Mouse (Mus musculus) limb, embryonic 14.5 days (tissue): ENCODE results near the gene Sorcs3. TPM values are rescaled to one million over a fixed set of nuclear protein-coding genes. Genes with fewer than 3 reads are reported as not detected.

Experiments
- ATAC-seq: fragments of 200-750 bp; cut with Nextera tagmentation; 2 replicates; pipeline ENCODE4 v1.8.0; 2017; ENCODE audit warnings: low read depth, moderate number of reproducible peaks, moderate TSS enrichment; ENCODE audit not compliant: low FRiP score
- DNase-seq: peaks from one replicate; pipeline ENCODE4 v3.0.0-alpha.2; 2015; ENCODE audit warnings: low spot score
- H3K27ac ChIP-seq: fragments of 300-500 bp; sonication (generic); replicated peaks from 2 replicates; pipeline ENCODE4 v1.5.1; 2014; ENCODE audit warnings: low read depth, mild to moderate bottlenecking, low read length, moderate library complexity, mixed read lengths
- H3K27me3 ChIP-seq: fragments of 300-500 bp; sonication (generic); 2 replicates; pipeline ENCODE4 v1.6.1; 2014; ENCODE audit warnings: low read length, mixed read lengths; ENCODE audit not compliant: control insufficient read depth, insufficient read depth
- H3K36me3 ChIP-seq: fragments of 300-500 bp; sonication (generic); 2 replicates; pipeline ENCODE4 v1.6.1; 2014; ENCODE audit warnings: mild to moderate bottlenecking, low read length, moderate library complexity, mixed read lengths; ENCODE audit not compliant: control insufficient read depth, insufficient read depth
- H3K4me1 ChIP-seq: fragments of 300-500 bp; sonication (generic); 2 replicates; pipeline ENCODE4 v1.6.1; 2014; ENCODE audit warnings: antibody characterized with exemption, low read length, mixed read lengths; ENCODE audit not compliant: control insufficient read depth, insufficient read depth
- H3K4me2 ChIP-seq: fragments of 300-500 bp; sonication (generic); replicated peaks from 2 replicates; pipeline ENCODE4 v1.6.1; 2014; ENCODE audit warnings: low read depth, mild to moderate bottlenecking, low read length, moderate library complexity; ENCODE audit not compliant: severe bottlenecking
- H3K4me3 ChIP-seq: fragments of 300-500 bp; sonication (generic); replicated peaks from 2 replicates; pipeline ENCODE4 v1.5.1; 2014; ENCODE audit warnings: low read length
- H3K9ac ChIP-seq: fragments of 300-500 bp; sonication (generic); 2 replicates; pipeline ENCODE4 v1.6.1; 2014; ENCODE audit warnings: mild to moderate bottlenecking, low read depth, low read length, moderate library complexity; ENCODE audit not compliant: severe bottlenecking
- H3K9me3 ChIP-seq: fragments of 300-500 bp; sonication (generic); 2 replicates; pipeline ENCODE4 v1.6.1; 2016; ENCODE audit warnings: low read length; ENCODE audit not compliant: control insufficient read depth
- POLR2A ChIP-seq: fragments of 200-500 bp; IDR thresholded peaks from 2 replicates; pipeline ENCODE4 v1.8.0; 2012; ENCODE audit warnings: inconsistent platforms, mild to moderate bottlenecking, moderate library complexity, borderline replicate concordance; ENCODE audit not compliant: insufficient read depth, insufficient read length; ENCODE audit errors: extremely low read depth
- WGBS: fragments of 180-500 bp; shearing (Covaris S2); extraction: QIAGEN DNeasy Blood & Tissue Kit; methylation state at CpG from one replicate; pipeline ENCODE4 v1.1.7; 2014; 5-methylcytosine and 5-hydroxymethylcytosine counted together
- polyA plus RNA-seq, 2 experiments: library from polyadenylated mRNA; depleted of rRNA in 1 of 2; stranded (reverse) in 1 of 2; unstranded in 1 of 2; fragments of >200 nt; fragmentation: Nextera tagmentation in 1 of 2; extraction: Ambion mirVana in 1 of 2; gene quantifications; 2 replicates each; pipeline versions ENCODE4 v1.2.1 to v1.2.3; 2012 to 2014

Gene Sorcs3
- polyA plus RNA-seq, 2 experiments: 3.0 to 3.1 TPM

DNA sequence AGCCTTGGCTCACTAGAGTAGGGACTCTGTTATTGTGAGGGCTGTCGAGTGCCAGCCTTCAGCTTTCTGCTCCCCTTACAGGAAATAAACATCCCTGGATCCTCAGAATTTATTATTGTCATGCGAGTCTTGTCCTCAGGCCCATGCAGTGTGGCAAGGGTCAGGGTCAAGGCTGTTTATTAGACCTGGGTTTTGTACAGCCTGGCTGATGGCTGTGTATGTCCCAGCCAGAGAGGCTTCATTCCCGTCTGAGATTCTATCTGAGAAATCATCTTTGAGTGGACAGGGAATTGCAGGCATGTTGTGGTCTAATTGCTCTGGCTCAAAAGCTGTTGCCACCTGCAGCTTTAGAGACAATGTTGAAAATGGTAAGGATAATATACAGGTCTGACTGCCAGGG lies 285.3 kb downstream of the Sorcs3 start:
- ATAC-seq (no peak), DNase-seq (no peak)
- WGBS: 52% methylated on average over 3 of the region's 3 CpGs
- Histone ChIP-seq H3K9ac (no peak overlapping the region), H3K36me3 (no peaks in the 10 kb centered on the region), H3K4me2 (no peak overlapping the region), H3K27ac (no peak overlapping the region), H3K9me3 (no peaks in the 10 kb centered on the region), H3K27me3 (no peaks in the 10 kb centered on the region), H3K4me1 (no peaks in the 10 kb centered on the region), H3K4me3 (no peak overlapping the region)
- no peak for TF ChIP-seq POLR2A

DNA sequence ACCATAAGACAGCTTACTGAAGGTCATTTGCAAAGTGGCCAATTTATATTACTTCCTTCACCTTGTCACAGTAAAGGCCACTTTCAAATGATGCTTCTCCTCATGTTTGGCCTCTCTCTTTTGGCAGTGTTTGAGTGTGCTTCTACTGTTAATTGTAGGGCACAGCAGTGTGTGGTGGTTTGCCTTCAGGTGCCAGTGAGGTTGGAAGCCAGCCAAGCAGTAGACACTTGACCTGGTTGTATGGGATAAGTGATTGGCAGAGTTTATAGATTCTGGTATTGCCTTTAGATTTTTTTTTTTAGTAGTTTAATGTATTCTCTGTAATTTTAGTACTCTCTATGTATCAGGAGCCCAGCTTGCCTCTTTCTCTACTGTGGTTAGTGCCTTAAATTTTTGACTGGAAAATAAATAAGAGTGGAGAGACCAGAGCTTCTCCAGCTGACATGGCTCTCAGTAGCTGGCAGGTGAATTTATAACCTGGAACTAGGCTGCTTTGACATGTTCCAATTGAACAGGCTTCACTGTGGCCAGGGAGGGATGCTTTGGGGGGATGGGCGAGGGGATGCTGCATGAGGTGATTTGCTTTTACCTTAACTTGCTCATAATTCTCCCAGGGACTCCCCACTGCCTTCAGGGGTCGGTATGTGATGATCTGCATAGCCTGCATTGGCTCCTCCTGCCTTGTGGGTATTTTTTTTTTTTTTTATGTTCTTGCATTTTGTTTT lies 298.2 kb downstream of the Sorcs3 start:
- DNase-seq (no peak), ATAC-seq (no peak)
- Histone ChIP-seq H3K27me3 (no peaks in the 10 kb centered on the region), H3K4me3 (no peak overlapping the region), H3K9me3 (no peaks in the 10 kb centered on the region), H3K36me3 (no peaks in the 10 kb centered on the region), H3K9ac (no peak overlapping the region), H3K27ac (no peak overlapping the region), H3K4me1 (no peaks in the 10 kb centered on the region), H3K4me2 (no peak overlapping the region)
- no peak for TF ChIP-seq POLR2A
- whole genome bisulfite sequencing: 70% methylated on average over 2 of the region's 2 CpGs

DNA sequence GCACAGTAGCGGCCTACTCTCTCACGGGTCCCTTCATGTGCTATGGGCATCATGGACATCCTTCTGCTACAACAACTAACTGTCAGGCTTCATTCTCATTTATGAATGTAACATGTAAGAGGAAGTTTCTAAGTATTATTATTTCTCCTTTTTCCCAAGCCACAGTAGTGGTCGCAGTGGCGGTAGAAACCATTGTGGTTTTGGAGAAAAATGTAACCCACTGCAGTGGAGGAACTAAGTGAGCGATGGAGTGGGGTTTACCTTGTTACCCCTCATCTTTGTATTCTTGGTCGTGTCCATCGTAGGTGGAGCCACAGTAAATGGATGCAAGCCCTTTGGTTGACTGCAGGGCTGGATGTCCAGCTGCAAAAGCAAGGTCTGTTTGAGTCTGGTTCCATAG lies 318.0 kb downstream of the Sorcs3 start:
- Histone ChIP-seq H3K4me1 (no peaks in the 10 kb centered on the region), H3K9ac (no peak overlapping the region), H3K27ac (no peak overlapping the region), H3K9me3 (no peaks in the 10 kb centered on the region), H3K4me2 (no peak overlapping the region), H3K4me3 (no peak overlapping the region), H3K27me3 (no peaks in the 10 kb centered on the region), H3K36me3 (no peaks in the 10 kb centered on the region)
- no peak for ATAC-seq
- WGBS: 94% methylated on average over 7 of the region's 7 CpGs
- no peak for TF ChIP-seq POLR2A
- no peak for DNase-seq

DNA sequence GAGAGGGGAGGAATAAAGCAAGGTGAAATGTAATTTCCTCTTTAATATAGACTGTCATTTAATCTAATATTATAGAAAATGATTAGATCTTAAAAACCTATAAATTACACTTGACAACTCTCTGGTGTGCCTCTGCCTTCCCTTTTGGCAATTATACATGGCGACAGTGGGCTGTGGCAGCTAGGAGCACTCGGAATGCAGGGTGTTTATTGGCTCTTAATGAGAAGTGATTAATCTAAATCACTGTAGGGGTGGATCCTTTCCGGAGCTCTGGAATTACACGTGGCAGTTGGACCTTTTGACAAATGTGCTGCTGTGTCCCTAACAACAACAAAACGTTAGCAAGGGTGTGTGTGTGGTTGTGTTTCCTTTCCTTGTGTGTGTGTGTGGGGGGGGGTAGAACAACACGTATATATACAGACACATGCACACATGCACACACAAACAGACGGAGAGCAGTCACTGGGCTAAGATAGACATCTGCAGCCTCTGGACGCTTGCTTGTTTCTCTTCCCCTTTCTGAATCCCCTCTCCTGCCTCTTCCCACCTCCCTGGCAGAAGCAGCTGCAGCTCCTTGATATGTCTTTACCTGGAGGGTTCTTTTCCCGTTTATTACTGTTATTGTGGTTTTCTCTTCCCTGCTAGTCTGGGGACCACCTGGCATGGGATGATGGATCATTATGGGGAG lies 318.8 kb downstream of the Sorcs3 start:
- ATAC-seq (no peak), DNase-seq (no peak)
- 12% methylated on average over 9 of the region's 9 CpGs for WGBS
- Histone ChIP-seq H3K4me1 (no peaks in the 10 kb centered on the region), H3K9ac (no peak overlapping the region), H3K36me3 (no peaks in the 10 kb centered on the region), H3K4me3 (no peak overlapping the region), H3K27ac (no peak overlapping the region), H3K9me3 (no peaks in the 10 kb centered on the region), H3K4me2 (no peak overlapping the region), H3K27me3 (no peaks in the 10 kb centered on the region)
- no peak for TF ChIP-seq POLR2A

DNA sequence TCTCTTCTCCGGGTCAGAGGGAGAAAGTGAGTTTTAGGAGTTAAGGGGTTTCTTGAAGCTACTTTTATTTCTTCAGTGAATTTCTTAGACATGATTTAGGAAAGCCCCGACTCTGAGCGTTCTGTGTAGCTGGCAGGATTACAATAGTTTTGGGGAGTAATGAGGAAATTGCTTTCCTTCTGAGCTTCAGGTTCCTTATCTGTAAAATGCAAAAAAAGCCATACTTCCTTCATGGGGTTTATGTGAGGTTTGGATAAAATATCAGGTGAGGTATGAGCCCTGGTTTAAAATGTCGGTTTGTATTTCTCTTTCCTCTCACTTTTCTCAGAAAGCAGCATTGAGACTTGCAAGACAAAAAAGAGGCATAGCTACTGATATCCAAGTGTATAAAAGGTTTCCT lies 327.8 kb downstream of the Sorcs3 start:
- H3K4me3 ChIP-seq: no peak overlapping the region
- no peaks in the 10 kb centered on the region for H3K36me3 ChIP-seq
- 65% methylated on average over 4 of the region's 4 CpGs for WGBS
- ATAC-seq: no peak
- no peaks in the 10 kb centered on the region for H3K27me3 ChIP-seq
- TF ChIP-seq POLR2A: no peak
- H3K4me2 ChIP-seq: no peak overlapping the region
- DNase-seq: no peak
- H3K4me1 ChIP-seq: no peaks in the 10 kb centered on the region
- no peak overlapping the region for H3K9ac ChIP-seq
- H3K27ac ChIP-seq: no peak overlapping the region
- H3K9me3 ChIP-seq: no peaks in the 10 kb centered on the region
